9 mouse cellular contexts compared by ENCODE assay signal in genomic region chr1:130350077-130350635, GRCm38 (mm10).
DNase-seq lines count a peak whose midpoint lies in the region; ATAC-seq and TF ChIP-seq lines count a peak whose summit lies in the region.
"Had no signal": no experiment of that assay in that cellular context is flagged by ENCODE, and none has a peak within 500 bp of the region (broad histone marks: within the 10 kb centered on the region; RNA-seq: fewer than 3 reads in every experiment).

No protein-coding gene starts in this region.

- no peak overlapping the region for H3K27ac ChIP-seq in intestine, embryonic 14.5 days (ENCODE audit: low read depth)
- H3K27ac ChIP-seq in intestine, embryonic 16.5 days (ENCODE audit: low read length), result no peak overlapping the region
- no peak overlapping the region for H3K27ac ChIP-seq in cortical plate, adult 2 months (ENCODE audit: insufficient read depth, low read length)
- no peak overlapping the region for H3K27ac ChIP-seq in stomach, embryonic 14.5 days (ENCODE audit: low read length)
- H3K27ac ChIP-seq: liver, embryonic 15.5 days had no signal

- no peaks in the 10 kb centered on the region for H3K27me3 ChIP-seq in intestine, embryonic 14.5 days (replicated peaks; ENCODE audit: control insufficient read depth, insufficient read depth, low read length)
- no peaks in the 10 kb centered on the region for H3K27me3 ChIP-seq in intestine, embryonic 16.5 days (replicated peaks; ENCODE audit: control insufficient read depth, insufficient read depth, low read length)
- H3K27me3 ChIP-seq in stomach, embryonic 14.5 days (ENCODE audit: control insufficient read depth, insufficient read depth, low read length), result no peaks in the 10 kb centered on the region
- H3K27me3 ChIP-seq: liver, embryonic 15.5 days had no signal

- no peak for TF ChIP-seq POLR2A in cortical plate, adult 2 months (IDR thresholded peaks at IDR 0.05; ENCODE audit: extremely low read depth, insufficient read depth, low read length)

- WGBS in intestine, embryonic 14.5 days, result 12% methylated on average over 1 of the region's 1 CpGs
- 17% methylated on average over 1 of the region's 1 CpGs for WGBS in intestine, embryonic 16.5 days
- WGBS in stomach, embryonic 14.5 days, result 11% methylated on average over 1 of the region's 1 CpGs

- H3K4me1 ChIP-seq in intestine, embryonic 14.5 days (replicated peaks; ENCODE audit: control insufficient read depth, insufficient read depth, low read length), result no peaks in the 10 kb centered on the region
- no peaks in the 10 kb centered on the region for H3K4me1 ChIP-seq in intestine, embryonic 16.5 days (ENCODE audit: control insufficient read depth, insufficient read depth, low read length)
- H3K4me1 ChIP-seq in cortical plate, adult 2 months (ENCODE audit: control insufficient read depth, insufficient read depth, low read length), result no peaks in the 10 kb centered on the region
- H3K4me1 ChIP-seq in stomach, embryonic 14.5 days (ENCODE audit: control insufficient read depth, insufficient read depth, low read length), result no peaks in the 10 kb centered on the region
- H3K4me1 ChIP-seq: liver, embryonic 15.5 days had no signal

- TF ChIP-seq CTCF in cortical plate, adult 2 months (IDR thresholded peaks at IDR 0.05; ENCODE audit: extremely low read depth, insufficient read depth, low read length), result peak; percentile 61

- H3K4me2 ChIP-seq in intestine, embryonic 14.5 days (ENCODE audit: low read length), result no peak overlapping the region
- no peak overlapping the region for H3K4me2 ChIP-seq in intestine, embryonic 16.5 days (ENCODE audit: low read depth, low read length)
- no peak overlapping the region for H3K4me2 ChIP-seq in stomach, embryonic 14.5 days (replicated peaks; ENCODE audit: low read depth, low read length)
- H3K4me2 ChIP-seq: liver, embryonic 15.5 days had no signal

- no peak overlapping the region for H3K4me3 ChIP-seq in intestine, embryonic 14.5 days (ENCODE audit: low read depth, low read length)
- H3K4me3 ChIP-seq in intestine, embryonic 16.5 days (ENCODE audit: low read length), result no peak overlapping the region
- H3K4me3 ChIP-seq in cortical plate, adult 2 months (ENCODE audit: insufficient read depth, low read length), result no peak overlapping the region
- no peak overlapping the region for H3K4me3 ChIP-seq in stomach, embryonic 14.5 days (ENCODE audit: low read depth, low read length)
- H3K4me3 ChIP-seq: liver, embryonic 15.5 days had no signal

- DNase-seq in intestine, embryonic 14.5 days (ENCODE audit: low spot score), result no peak
- DNase-seq in MN1 (ENCODE audit: low spot score), result peak; percentile 35
- peak; percentile 24 for DNase-seq in kidney, adult 9 months
- peak; percentile 44 for DNase-seq in lung, postnatal 36 days
- no peak for DNase-seq in adrenal gland, postnatal 25 days

- peak; percentile 53; the same call in 1 of the 2 replicates for ATAC-seq in intestine, embryonic 14.5 days (replicated peaks; ENCODE audit: low FRiP score, low TSS enrichment, low read depth)
- ATAC-seq in intestine, embryonic 16.5 days, result no peak; the same call in 1 of the 2 replicates
- ATAC-seq in stomach, embryonic 14.5 days (ENCODE audit: insufficient number of reproducible peaks, insufficient read depth, low FRiP score, low read depth), result peak; percentile 37; the same call in 1 of the 2 replicates

- no peaks in the 10 kb centered on the region for H3K9me3 ChIP-seq in intestine, embryonic 14.5 days (ENCODE audit: control insufficient read depth, low read length)
- H3K9me3 ChIP-seq in intestine, embryonic 16.5 days (ENCODE audit: control insufficient read depth, low read length), result no peaks in the 10 kb centered on the region
- H3K9me3 ChIP-seq in stomach, embryonic 14.5 days (ENCODE audit: control insufficient read depth, low read depth, low read length), result no peaks in the 10 kb centered on the region
- H3K9me3 ChIP-seq: liver, embryonic 15.5 days had no signal

- H3K36me3 ChIP-seq in intestine, embryonic 14.5 days (ENCODE audit: control insufficient read depth, insufficient read depth, low read length), result no peaks in the 10 kb centered on the region
- H3K36me3 ChIP-seq in intestine, embryonic 16.5 days (ENCODE audit: control insufficient read depth, insufficient read depth, low read length), result no peaks in the 10 kb centered on the region
- no peaks in the 10 kb centered on the region for H3K36me3 ChIP-seq in stomach, embryonic 14.5 days (ENCODE audit: control insufficient read depth, insufficient read depth, low read length)
- H3K36me3 ChIP-seq: liver, embryonic 15.5 days had no signal

- no peak overlapping the region for H3K9ac ChIP-seq in intestine, embryonic 14.5 days (ENCODE audit: low read length)
- H3K9ac ChIP-seq in intestine, embryonic 16.5 days (ENCODE audit: low read depth, low read length), result no peak overlapping the region
- H3K9ac ChIP-seq in stomach, embryonic 14.5 days (replicated peaks; ENCODE audit: low read depth, low read length), result no peak overlapping the region
- H3K9ac ChIP-seq: liver, embryonic 15.5 days had no signal

Comparison
In these comparisons a context has a peak if more than half of its experiments do, and no peak if none do; other contexts are left out.
1. DNase-seq: peak in MN1 (single experiment), kidney, adult 9 months (single experiment) and lung, postnatal 36 days (single experiment); none in intestine, embryonic 14.5 days (single experiment) and adrenal gland, postnatal 25 days (single experiment).